Mouse (Mus musculus) E14TG2a.4 (cell line): ENCODE measurements at regions not wholly inside any gene's neighbourhood (a gene's known extent, or its start where the extent isn't known, plus 50 kb on each side); places are given as distances from the start of the nearest gene placed in this dataset.

Source experiments
- CTCF ChIP-seq: conservative IDR thresholded peaks from 2 replicates; pipeline ENCODE4 v1.5.1; 2014; ENCODE audit warnings: low read length
- NANOG ChIP-seq: IDR thresholded peaks from 2 replicates; pipeline ENCODE4 v1.6.1; 2014; ENCODE audit warnings: borderline replicate concordance, low read length, mixed read lengths

- TF ChIP-seq CTCF = no peak
- TF ChIP-seq NANOG = no peak
These were observed 112.5 kb upstream of the Hmgn3 start for GRCm38 (mm10) chr9:83258986-83259385.
